Mouse (Mus musculus): ENCODE measurements at regions not wholly inside any gene's neighbourhood (a gene's known extent, or its start where the extent isn't known, plus 50 kb on each side); places are given as distances from the start of the nearest gene placed in this dataset.

DNA sequence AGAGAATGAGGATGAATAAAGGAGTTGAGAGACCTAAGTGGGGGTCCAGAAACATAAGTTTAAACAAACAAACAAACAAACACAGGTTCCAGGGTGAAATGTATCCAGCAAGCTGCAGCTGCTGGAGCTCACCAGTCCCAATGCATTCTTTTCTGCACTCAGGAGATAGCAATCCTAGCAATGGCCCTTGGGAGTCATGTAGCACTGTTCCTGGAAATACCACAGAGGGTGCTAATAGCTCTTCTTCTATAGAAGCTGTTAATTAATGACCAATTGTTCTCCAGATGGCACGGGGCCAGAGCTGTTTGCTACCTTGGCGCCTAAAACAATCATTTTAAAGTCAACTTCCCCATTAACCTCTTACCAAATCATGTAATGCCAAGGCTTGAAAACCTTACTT, 622.8 kb upstream of the Nrsn1 start:
- TF ChIP-seq POLR2A (IDR thresholded peaks at IDR 0.05; ENCODE audit: borderline replicate concordance, extremely low read depth, insufficient read depth, insufficient read length, poor library complexity, severe bottlenecking), result no peak
- no peak for TF ChIP-seq CTCF (IDR thresholded peaks at IDR 0.05; ENCODE audit: borderline replicate concordance, extremely low read depth, insufficient read depth, insufficient read length)

Data from brain, embryonic 14.5 days (tissue).